Mouse (Mus musculus) right cerebral cortex, postnatal 14 days (tissue): ENCODE data around the gene Arsg.

ENCODE experiments used
- DNase-seq: peaks from one replicate; pipeline ENCODE4 v3.0.0; 2022

The Arsg gene

DNA sequence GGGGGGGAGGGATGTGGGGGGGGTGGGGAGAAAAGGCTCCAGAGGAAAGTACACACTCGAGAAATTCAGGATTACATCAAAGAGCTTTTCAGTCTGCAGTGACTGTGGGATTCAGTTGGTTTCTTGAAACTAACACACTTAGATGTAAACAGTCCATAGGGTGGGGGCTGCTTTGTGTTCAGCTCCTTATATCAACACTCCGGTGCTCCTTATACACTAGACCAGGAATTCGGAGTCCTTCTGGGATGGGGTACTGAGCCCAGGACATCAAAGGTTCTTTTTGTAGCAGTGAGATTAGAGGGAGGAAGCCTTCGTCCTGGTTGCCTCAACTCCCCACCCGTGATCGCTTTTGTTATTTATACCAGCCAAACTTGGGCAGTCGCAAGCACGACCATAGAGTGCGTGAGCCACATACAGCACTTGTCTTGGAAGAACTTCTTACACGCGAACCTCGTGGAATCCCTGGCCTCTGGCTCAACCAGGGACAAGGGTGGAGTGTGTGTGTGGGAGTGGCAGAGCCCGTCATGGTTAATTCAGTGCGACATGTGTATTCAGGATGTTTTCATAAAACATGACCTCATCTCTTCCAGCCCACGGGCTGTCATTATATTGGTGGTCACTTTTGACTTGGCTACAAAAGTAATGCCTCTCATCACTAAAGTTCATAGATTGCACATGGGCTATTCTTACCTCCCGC lies 73.3 kb downstream of the Arsg start:
- DNase-seq: no peak

DNA sequence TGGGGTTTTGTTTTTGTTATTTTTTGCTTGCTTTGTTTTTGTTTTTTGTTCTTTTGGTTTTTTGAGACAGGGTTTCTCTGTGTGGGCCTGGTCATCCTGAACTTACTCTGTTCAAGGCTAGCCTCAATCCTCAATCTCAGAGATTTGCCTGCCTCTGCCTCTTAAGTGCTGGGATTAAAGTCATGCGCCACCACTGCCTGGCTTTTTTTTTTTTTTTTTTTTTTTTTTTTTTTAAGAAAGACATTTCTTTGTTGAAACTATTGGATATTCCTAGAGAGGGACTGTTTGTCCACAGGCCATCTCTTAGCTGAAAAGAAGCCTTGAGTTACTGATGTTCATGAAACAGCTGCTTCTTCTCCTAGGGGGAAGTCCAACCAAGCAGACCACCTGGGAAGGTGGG lies 74.5 kb downstream of the Arsg start:
- DNase-seq: no peak

DNA sequence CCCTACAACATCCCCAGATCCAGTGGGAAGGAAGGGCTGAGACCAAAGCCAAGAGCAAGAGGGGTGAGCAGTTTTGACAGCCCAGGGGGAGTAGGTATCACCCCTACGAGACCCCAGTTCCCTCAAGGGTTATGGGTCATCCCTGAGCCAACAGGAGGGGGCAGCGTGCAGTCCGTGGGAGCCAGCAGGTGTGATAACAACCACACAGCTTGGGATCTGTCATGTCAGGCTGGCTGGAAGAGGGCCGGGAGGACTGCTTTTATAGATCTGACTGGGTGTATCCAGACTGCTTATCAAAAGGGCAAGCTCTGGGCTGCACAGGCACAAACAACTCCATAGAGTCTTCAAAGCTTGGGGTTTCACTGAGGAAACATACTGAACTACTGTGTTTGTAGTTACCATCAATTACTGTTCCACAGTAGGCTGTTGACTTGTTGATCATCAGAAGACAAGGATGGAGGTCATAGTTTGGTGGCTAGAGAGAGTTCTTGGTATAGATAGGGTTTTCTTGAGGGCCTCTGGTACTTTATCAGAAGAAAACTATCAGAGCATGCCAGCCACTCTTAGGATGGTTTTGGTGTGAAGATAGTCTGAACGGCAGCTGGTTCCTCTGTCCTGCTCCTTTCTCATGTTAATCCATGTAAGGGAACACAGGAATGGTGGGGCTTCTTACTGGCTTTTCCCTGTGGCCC lies 76.6 kb downstream of the Arsg start:
- DNase-seq: no peak

- DNase-seq: no peak
These were observed 80.7 kb downstream of the Arsg start for GRCm38 (mm10) chr11:109553921-109554320.

- DNase-seq: no peak
These were observed 81.3 kb downstream of the Arsg start for GRCm38 (mm10) chr11:109554443-109554842.

DNA sequence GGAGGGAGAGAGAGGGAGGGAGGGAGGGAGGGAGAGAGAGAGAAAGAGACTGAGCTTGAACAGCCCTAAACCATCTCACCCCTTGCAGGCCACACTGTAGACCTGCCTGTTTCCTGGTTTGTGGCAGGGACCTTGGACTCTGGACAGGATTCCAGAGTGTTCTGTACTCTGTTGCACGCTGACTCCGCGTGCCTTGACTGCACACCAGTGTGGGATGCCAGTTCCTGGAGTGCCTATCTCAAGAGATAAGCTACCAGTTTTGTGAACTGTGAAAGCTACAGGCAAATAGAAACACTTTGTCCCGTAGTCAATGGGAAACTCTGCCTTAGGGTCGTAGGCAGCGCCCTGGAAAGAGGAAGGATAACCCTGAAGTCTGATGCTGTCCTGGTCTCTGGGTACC lies 83.0 kb downstream of the Arsg start:
- DNase-seq: no peak

DNA sequence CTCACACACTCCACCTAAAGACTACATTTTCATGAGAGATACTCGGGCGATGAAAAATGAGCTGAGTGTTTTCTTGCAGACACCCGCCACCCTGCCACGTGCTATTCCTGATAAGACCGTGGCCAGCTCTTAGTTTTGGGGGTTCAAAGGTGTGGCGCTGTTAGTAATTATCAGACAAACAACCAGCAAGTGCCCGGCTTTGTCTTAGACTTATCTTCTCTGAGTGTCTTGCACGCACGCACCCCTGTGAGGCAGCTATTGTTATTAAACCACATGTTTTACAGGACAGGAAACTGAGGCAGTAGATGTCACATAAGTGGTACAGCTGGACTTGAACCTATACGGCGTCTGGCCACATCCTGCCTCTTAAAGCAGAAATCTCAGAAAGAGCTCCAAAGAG lies 84.2 kb downstream of the Arsg start:
- DNase-seq: no peak

DNA sequence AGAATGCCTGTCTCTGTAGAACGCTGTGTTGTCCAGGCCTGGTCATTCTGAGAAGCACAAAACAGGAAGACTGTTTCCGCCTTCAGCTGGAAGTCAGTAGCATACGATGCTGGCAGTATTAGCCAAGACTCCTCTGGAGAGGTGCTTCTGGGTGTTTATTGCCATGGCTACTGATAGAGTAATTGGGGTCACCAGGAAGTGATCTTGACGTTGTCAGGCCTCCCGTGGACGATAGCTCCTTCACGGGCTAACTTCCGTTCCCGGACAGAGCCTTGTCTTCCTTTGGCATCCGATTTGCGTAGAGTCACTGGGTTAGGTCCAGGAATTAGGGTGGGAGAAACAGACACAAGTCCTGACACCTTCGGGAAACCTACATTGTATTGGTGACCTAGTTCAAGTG lies 86.1 kb downstream of the Arsg start:
- no peak for DNase-seq

DNA sequence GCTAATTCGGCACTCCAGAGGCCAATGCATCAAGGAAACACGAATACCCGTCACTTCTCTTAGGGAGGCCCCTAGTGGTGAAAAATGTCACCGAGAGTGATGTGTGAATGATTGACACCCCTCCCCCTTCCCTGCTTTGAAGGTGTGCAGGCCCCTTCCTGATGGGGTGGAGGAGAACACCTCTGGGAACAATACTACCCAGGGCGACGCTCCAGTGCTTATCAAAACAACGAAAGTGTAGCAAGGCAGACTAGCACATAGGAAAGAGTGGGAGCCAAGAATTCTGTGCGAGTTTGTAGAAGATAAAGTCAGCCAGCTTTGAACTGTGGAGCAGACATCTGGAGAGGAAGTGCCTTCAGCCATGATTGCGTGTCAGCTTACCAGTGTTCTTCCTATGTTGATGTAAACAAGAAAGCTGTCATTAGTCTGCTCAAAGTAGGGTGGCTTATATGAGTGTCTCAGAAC lies 87.7 kb downstream of the Arsg start:
- no peak for DNase-seq

DNA sequence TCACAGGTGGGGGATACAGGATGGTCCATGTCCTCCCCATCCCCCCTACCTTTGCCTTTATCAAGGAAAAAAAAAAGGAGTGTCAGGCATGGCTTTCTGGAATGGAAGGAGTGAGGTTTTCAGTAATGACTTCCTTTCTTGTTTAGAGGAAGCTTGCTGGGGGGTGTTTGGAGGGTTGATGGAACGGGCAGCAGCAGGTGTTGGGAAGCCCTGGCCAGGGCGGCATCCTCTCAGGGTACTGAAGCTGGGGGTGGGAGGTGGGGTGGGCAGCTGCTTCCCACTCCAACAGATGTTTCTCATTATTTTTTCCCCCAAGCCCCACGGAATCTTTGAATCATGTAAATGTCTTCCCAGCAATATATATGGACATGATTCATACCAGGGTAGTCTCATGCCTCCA lies 88.3 kb downstream of the Arsg start:
- DNase-seq: no peak

DNA sequence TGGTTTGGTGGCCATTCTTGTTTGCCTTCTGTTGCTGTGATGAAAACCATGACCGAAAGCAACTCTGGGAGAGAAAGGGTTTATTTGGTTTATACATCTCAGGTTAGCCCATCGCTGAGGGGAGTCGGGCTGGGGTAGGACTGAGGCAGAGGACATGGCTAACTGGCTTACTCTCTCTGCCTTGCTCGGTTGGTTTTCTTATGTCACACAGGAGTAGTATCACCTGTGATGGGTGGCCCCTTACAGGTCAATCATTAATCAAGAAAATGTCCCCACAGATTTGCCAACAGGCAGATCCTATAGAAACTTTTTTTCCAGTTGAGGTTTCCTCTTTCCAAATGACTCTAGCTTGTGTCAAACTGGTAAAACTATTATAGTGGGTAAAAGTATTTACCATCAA lies 90.5 kb downstream of the Arsg start:
- no peak for DNase-seq

DNA sequence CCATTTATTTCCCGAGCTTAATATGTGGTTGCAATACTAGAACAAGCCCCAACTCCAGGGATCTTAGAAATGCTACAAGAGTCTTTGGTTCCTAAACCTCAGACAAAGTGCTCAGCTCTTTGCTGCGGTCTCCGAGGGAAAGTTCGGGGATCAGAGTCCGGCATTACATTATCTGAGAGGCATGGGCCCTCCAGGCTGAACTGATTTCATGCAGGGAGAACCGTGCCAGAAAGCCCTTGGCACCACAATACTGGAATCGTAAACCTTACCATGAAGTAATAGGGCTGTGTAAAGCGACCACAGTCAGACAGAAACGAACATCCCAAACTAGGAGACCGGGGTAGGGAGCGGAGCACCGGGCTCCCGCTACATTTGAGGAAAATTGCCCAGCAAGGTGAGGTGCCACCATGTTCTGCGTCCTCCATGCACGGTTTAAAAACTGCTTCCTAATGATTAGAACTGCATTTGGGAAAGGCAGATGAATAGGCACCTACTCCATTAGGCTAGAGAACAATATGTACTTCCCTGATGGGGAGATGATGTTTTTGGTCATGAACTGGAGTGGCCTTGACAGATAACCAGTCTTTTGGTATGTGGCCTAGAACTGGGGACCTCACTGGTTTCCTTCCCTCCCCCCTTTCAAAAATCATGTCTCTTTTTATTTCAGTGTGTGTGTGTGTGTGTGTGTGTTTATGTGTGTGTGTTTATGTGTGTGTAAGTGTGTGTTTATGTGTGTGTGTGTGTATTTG lies 91.5 kb downstream of the Arsg start:
- DNase-seq: no peak

GRCm38 (mm10) chr11:109569007-109569618 lies 95.9 kb downstream of the Arsg start:
- no peak for DNase-seq

DNA sequence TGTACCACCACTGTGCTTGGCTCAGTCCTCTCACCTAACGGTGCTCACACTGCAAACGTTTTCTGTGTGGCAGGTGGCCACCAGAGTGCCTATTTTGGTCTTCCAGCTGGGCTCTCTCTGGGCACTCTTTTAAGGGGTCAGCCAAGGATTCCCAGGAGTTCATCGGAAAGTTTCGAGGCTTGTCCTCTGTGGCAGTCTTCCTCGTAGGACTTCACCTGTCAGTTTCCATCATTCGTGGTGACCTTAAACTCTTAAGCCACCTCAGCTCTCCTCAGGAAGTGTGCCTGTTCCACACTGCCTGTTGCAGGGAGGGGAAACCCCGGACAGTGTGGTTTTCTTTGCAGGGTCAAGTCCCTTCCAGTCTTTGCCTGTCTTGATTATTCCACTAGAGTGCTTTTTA lies 96.6 kb downstream of the Arsg start:
- DNase-seq: no peak

DNA sequence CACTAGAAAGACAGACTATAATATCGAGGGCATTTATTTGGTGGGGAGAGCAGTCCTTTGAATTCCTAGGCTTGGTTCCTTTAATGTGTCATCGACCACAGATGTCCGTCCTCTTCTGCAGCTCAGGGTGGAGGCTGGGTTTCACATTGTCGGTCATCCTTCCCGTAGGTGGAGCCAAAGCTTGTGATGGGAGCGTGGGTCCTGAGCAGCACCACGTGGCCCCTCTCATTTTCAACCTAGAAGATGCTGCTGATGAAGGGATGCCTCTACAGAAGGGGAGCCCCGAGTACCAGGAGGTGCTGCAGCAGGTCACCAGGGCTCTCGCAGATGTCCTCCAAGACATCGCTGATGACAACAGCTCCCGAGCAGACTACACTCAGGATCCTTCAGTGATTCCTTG lies 98.9 kb downstream of the Arsg start:
- DNase-seq: no peak

DNA sequence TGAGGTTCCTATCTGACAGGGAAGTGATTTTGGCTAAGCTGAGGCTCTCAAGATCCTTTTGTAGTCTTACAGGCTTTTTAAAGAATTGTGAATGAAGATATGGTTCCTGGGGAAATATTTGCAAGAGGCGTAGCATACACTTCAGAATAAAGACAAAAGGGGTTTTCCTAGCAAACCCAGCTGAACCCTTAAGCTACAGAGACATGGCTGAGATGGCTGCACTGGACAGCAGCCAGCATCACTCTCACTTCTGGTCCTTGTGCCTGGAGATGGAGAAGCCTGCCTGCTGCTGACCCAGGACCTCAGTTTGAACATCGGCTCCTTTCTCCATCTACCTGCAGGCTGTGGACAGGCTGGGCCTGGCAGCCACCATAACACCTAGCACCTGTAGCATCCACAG lies 101.4 kb downstream of the Arsg start:
- DNase-seq: no peak

- DNase-seq: no peak
These were observed 102.7 kb downstream of the Arsg start for GRCm38 (mm10) chr11:109575832-109576231.

- no peak for DNase-seq
These were observed 105.4 kb downstream of the Arsg start for GRCm38 (mm10) chr11:109578536-109578935.

- no peak for DNase-seq
These were observed 106.8 kb downstream of the Arsg start for GRCm38 (mm10) chr11:109579999-109580398.

DNA sequence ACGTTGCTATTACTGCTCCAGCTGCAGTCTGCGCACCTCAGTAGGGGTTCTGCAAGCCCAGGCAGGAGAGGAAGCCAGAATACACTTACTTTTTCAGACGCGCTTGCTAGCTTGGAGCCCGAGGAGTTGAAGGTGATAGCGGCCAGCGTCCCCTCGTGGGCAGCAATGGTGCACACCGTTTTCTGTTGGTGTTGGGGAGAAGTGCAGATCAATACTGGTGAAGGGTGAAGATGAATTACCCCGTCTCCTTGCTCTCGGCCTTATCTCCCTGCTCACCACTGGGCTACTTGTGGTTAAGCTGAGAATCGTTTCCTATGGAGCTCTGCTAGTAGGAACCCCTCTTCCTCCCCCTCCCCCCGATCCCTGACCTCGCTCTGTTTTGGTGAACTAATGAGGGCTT lies 110.8 kb downstream of the Arsg start:
- no peak for DNase-seq

- peak; percentile 66 for DNase-seq
These were observed 111.9 kb downstream of the Arsg start for GRCm38 (mm10) chr11:109584843-109585713.

- DNase-seq: no peak
These were observed 113.2 kb downstream of the Arsg start for GRCm38 (mm10) chr11:109586424-109586823.

DNA sequence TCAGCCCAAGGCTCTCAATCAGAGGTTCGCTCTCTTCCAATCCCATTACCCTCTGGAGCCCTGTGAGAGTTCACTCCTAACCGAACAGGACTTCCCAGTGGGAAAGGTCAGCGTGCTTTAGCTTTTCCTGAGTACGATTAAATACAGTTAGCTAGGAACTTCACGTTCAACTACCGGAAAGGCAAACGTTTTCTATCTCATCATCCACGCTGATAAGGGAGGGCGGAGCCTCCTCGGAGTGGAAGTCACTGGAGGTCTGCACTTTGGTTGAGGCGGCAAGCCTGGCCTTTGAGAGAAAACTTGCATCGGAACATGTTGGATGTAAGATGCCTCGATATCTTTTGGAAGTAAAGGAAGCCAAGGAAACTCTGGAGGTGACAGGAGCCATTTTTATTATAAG lies 113.8 kb downstream of the Arsg start:
- no peak for DNase-seq
